Mouse (Mus musculus) c-Kit-positive CD71-negative TER-119-negative erythroid progenitor cells, embryonic 14.5 days (primary cell): ENCODE measurements at regions not wholly inside any gene's neighbourhood (a gene's known extent, or its start where the extent isn't known, plus 50 kb on each side); places are given as distances from the start of the nearest gene placed in this dataset.
A peak's percentile ranks its signal among the peaks of the same experiment; 100 is the strongest.

Experiments used
- DNase-seq: peaks from one replicate; pipeline ENCODE4 v3.0.0-alpha.2; 2013; ENCODE audit warnings: low read depth

- no peak for DNase-seq
Measured at GRCm38 (mm10) chr1:183622341-183622740, 204.3 kb downstream of the Hhipl2 start.

GRCm38 (mm10) chr1:183624266-183624665 is 206.3 kb downstream of the Hhipl2 start:
- no peak for DNase-seq

GRCm38 (mm10) chr1:183633810-183634209 is 215.8 kb downstream of the Hhipl2 start:
- no peak for DNase-seq

- DNase-seq = no peak
Measured at GRCm38 (mm10) chr1:183634836-183635235, 216.8 kb downstream of the Hhipl2 start.

DNA sequence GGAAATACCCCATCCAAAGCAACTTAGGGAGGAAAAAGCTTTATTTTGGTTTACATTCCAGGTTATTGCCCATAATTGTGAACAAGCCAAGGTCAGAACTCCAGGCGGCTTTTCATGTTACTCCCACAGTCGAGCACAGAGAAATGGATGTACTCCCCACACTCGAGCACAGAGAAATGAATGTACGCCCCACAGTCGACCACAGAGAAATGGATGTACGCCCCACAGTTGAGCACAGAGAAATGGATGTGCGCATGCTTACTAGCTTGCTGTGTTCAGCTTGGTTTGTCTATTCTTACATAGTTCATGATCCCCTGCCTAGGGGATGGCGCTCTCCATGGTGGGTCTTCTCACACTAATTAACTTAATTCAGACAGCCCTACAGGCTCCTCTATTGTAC is 219.2 kb downstream of the Hhipl2 start:
- no peak for DNase-seq

GRCm38 (mm10) chr1:183639332-183639731 is 221.3 kb downstream of the Hhipl2 start:
- DNase-seq = no peak

GRCm38 (mm10) chr1:183640568-183640967 is 222.6 kb downstream of the Hhipl2 start:
- DNase-seq = no peak

DNA sequence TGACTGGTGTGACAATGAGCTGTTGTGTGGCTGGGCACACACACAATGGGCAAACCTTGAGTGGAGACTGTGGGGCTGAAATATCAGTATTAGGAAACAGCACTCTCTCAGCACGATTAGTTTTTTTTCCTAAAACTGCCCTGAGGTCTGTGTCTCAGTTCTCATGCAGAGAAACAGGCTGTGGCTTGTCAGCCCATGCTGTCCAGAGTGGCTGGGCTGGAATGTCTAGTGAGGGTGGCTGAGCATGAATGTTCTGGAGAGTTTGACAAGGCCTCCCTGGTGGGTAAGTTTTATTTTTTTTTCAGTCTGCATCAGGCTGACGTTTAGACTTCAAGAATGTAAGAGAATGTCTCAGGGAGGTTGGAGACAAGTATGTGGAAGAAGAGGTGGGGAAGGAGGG is 226.0 kb downstream of the Hhipl2 start:
- no peak for DNase-seq

GRCm38 (mm10) chr1:183653878-183654277 is 235.9 kb downstream of the Hhipl2 start:
- no peak for DNase-seq

- peak; percentile 31 for DNase-seq
Measured at GRCm38 (mm10) chr1:183657043-183657442, 239.0 kb downstream of the Hhipl2 start.

GRCm38 (mm10) chr1:183660541-183660940 is 242.5 kb downstream of the Hhipl2 start:
- no peak for DNase-seq

DNA sequence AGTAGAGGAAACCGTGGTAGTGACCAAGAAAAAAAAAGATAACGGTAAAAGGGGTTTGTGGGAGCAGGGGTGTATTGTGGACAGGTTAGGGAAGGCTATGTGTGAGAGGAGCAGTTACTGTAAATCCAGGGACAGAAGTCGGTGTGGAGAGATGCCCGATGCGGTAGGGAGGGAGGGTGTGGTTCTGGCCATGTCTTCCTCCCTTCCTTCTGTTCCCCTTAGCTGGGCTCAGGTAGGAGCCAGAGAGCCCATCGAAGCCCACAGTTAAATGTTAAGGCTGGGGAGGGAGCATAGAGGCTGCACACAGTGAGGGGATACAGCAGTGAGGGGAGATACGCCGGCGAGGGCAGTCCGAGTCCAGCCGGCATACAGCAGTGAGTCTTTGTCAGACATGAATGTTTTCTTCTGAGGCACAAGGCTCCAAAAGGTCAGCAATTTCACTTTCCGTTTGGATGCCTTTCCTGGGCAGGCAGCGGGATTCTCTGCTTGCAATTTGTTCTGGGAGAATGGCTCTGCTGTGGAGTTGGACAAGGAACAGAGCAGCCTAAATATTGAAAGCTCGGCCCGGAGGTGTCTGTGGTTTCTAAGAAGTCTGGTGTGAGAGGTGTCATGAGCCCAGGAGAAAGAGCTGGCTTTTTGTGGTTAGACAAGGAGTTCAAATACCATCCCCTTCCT is 244.5 kb downstream of the Hhipl2 start:
- no peak for DNase-seq

- no peak for DNase-seq
Measured at GRCm38 (mm10) chr1:183669271-183669670, 251.3 kb downstream of the Hhipl2 start.

DNA sequence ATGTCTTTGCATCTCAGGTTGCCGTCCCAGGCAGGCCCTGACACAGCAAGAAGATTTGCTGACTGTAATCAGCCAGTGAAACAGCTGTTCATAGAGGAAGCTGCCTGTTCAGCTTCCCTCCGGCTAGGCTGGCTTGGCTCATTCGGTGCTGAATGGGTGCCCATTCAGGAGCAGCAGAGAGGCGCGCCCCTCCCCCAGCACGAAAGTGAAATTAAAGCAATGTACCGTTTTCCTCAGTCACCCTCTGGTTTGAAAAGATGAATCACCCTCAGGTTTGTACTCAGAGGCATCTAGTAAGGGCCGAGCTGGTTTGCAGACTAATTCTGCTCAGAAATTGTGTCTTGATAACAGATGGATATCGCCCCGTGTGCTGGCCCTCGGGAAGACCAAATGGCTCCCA is 251.7 kb downstream of the Hhipl2 start:
- peak; percentile 1 for DNase-seq

DNA sequence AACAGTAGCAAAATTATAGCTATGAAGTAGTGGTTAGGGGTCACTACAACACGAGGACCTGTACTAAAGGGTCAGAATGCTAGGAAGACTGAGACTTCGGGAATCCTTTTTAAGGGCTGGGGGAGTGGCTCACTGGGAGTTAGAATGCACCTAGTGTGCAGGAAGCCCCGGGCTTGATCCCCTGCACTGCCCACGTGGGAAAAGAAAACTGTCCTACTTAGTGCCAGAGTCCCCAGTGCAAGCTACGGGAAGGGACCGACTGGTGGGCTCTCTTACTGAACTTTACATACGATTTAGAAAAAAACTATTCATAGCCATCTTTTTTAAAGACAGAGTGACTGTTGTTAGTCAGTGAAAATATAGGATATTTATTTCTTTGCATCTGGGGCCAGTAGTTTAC is 252.5 kb downstream of the Hhipl2 start:
- no peak for DNase-seq

DNA sequence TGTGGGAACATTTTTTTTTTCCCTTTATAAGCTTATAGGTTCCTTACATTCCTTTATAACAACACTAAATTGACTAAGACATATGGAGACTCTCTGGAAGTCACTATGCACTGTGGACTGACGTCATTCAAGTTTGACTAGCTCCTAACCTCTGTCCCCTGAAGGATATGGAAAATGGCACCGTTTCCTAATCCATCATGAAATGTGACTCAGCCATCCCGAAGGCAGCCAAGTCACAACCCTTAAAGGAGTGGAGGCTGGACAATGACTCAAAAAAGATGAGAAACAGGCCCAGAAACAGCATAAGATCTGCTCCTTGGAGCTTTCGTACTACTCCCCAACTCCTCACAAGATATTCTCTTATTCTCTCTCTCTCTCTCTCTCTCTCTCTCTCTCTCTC is 253.5 kb downstream of the Hhipl2 start:
- DNase-seq = no peak

DNA sequence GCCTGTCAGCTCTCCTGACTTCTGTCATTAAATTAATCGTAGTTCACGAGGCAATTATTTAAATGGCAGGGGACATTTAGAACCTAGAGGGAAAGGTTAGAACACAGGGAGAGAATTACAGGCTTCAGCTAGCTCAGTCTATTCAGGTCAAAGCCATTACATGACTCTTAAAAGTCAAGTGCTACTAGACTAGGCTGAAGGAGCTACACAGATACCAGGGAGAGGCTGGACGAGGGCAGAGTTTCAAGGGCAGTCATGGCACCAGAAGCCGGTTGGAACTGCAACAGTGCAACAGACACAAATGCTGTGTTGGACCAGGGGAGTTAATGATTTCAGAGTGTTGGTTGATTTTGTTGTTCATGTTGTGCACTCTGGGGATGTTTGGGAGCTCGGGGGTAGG is 254.5 kb downstream of the Hhipl2 start:
- DNase-seq = no peak

DNA sequence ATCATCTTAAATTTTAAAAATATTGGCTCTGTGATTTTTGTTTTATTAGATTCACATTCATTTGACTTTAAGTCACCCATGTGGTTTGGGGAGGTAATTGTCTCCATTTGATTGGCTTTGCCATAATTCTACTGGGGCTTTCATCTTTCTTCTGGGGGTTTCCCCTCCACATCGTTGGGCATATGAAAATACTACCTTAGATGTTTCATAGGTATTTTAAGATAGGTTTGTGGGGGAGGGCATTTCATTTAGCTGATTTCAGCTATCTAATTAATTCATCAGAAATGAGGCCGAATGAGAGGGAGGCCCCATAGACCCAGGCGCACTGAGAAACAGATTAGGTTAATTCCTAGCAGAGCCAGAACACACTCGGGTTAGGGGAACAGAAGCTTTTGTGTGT is 259.6 kb downstream of the Hhipl2 start:
- DNase-seq = no peak

DNA sequence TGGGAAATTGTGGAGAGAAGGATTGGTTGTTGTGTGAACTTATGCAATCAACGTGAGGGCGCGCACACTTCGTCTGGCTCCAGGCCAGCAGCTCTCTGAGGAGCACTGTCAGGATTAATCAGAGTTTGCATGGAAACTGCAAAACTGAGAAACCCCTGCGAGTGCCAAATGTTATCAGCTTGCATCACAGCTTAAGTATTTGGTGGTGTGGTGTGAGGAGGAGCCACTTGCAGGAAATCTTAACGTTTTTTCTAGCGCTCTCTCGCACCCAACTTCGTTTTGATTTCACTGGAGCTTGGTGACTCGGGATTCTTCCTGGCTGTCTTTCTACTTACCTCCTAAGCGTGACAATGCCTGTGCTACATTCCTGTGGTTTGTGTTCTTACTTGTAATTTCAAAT is 261.9 kb downstream of the Hhipl2 start:
- DNase-seq = no peak

DNA sequence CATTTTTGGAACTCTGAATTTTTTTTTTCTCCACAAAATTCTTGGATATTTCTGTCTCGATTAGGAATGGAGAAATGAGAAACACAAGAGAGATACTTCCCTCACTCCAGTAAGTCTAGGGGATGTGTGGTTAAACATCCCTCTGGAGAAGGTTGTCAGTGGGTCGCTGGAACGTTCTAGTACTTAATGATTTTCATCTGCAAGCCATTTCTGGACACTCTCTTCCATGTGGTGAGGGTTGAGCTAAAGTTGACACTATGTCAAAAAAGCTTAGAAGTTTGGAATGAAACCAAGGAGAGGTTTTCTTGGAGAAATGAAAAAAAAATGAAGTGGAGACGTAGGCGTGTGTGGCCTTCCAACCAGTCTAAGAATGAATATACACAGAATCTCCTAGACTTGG is 268.0 kb downstream of the Hhipl2 start:
- no peak for DNase-seq

- DNase-seq = no peak
Measured at GRCm38 (mm10) chr1:183692756-183693155, 274.7 kb downstream of the Hhipl2 start.

GRCm38 (mm10) chr1:183699284-183699683 is 281.3 kb downstream of the Hhipl2 start:
- DNase-seq = peak; percentile 1

DNA sequence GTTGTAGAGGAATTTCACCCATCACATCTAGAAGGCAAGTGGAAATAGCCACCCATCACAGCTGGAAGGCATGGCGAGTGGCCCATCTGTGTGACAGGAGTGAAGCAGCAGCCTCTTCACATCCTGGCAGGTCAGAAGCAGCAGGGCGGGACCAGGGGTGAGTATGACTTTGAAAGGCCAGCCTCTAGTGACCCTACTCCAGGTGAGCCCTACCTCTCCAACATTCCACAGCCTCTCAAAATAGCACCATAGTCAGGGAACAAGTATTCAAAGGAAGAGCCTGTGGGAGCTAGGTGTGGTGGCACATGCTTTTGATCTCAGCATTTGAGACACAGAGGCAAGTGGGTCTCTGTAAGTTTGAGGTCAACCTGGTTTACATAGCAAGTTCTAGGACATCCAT is 284.9 kb downstream of the Hhipl2 start:
- DNase-seq = no peak

DNA sequence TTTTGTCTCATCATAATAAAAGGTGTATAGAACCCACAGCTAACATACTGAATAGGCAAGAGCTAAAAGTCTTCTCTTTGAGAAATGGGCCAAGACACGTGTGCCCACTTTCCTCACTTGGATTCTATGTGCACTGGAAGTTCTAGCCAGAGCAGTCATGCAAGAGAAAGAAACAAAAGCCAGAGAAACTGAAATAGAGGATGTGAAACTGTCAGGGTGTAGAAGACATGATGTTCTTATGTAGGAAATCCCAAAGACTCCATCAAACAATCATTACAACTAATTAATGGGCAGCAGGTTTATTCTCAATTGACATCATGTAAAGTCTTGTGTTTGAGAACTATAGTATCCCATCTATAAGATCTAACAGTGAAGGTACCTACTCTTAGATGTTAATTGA is 294.9 kb downstream of the Hhipl2 start:
- no peak for DNase-seq

DNA sequence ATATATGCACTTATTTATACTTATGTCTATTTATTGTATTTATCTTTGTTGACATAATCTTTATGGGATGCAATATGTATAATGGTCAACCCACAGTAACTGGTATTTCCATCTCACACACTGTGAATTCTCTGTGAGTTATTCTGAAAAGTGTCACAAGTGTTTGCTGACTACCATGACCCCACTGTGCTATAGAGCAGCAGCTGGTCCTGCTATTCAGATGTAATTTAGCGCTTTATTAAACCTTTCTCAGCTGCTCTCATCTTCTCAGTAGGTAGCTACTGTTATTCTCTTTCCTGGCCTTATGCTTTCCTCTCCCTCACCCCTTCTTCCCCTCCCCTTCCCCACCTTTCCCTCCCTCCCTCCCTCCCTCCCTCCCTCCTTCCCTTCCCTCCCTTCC is 296.0 kb upstream of the Dusp10 start:
- DNase-seq = no peak
